Mouse (Mus musculus) macrophage (primary cell): ENCODE data around the gene Pianp. TPM values are rescaled to one million over a fixed set of nuclear protein-coding genes. Genes with fewer than 3 reads are reported as not detected.
A peak's percentile ranks its signal among the peaks of the same experiment; 100 is the strongest.
"Not testable (repeated sequence)": the region's sequence is repeated elsewhere in the genome, so short reads cannot be mapped to it uniquely, and the experiment has no call there.

Experiments used
- H3K27ac ChIP-seq: fragments of 350-480 bp; formaldehyde crosslinking; 2 replicates; pipeline ENCODE4 v1.9.0; 2021
- H3K36me3 ChIP-seq: fragments of 350-480 bp; formaldehyde crosslinking; 2 replicates; pipeline ENCODE4 v1.9.0; 2021; ENCODE audit errors: inconsistent target
- H3K4me3 ChIP-seq: fragments of 350-480 bp; formaldehyde crosslinking; 2 replicates; pipeline ENCODE4 v1.9.0; 2021; ENCODE audit errors: inconsistent target
- H3K79me2 ChIP-seq: fragments of 350-480 bp; formaldehyde crosslinking; 2 replicates; pipeline ENCODE4 v1.9.0; 2021; ENCODE audit errors: inconsistent target
- whole genome bisulfite sequencing: methylation state at CpG from one replicate; pipeline ENCODE4 v1.1.7; 2026; ENCODE audit warnings: inconsistent platforms; ENCODE audit not compliant: missing documents; 5-methylcytosine and 5-hydroxymethylcytosine counted together
- polyA plus RNA-seq: library from polyadenylated mRNA; stranded (reverse); fragments of 250-400 nt; gene quantifications from 3 replicates; pipeline ENCODE4 v1.2.4, GENCODE M21; 2018; ENCODE audit warnings: inconsistent platforms

Pianp gene
- polyA plus RNA-seq, 1 experiment from 2014 or later, result 32.4 TPM

DNA sequence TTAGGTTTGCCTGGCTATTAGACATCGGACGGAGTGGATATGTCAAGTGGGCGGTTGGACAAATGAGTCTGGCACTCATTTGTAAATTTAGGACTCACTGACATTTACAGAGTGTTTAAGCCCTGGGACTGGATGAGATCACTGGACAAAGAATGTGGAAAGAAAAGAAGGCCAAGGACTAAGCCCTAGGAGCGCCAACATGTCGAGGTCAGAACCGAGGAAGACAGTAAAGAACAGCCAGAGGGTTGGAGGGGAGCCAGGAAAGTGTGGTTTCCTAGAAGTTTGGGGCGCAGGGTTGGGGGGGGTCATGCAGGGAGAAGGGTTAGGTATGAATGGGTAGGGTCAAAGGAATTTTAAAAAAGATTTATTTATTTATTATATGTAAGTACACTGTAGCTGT, 1.2 kb upstream of the Pianp start:
- no peak overlapping the region for H3K27ac ChIP-seq
- H3K79me2 ChIP-seq, result no peaks in the 10 kb centered on the region
- 59% methylated on average over 7 of the region's 7 CpGs for WGBS
- H3K4me3 ChIP-seq, result no peak overlapping the region
- no peaks in the 10 kb centered on the region for H3K36me3 ChIP-seq

DNA sequence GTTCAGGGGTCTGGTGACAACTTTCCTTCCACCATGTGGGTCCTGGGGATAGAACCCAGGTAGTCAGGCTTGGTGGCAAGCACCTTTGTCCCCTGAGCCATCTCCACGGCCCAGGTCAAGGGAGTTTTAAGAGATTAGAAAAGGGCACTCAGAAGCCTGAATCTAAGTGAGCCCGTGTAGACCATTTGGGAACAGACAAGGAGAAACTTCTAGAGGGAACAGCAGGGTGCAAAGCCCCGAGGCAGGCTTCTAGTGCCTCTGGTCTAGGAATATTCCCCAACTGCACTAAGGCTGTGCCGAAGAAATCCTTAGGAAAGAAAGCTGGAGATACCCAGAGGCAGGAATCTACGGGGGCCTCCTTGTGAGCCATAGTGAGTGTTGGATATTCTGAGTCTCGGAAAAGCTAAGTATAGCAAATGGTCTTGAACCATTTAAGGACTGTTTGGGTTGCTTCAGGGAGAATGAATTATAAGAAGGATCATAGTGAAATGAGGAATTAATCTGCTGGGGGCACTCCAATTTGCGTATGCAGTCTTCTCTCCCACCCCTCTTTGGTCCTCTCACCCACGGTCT, 577 bp upstream of the Pianp start:
- no peak overlapping the region for H3K4me3 ChIP-seq
- no peaks in the 10 kb centered on the region for H3K79me2 ChIP-seq
- no peaks in the 10 kb centered on the region for H3K36me3 ChIP-seq
- no peak overlapping the region for H3K27ac ChIP-seq
- WGBS, result 66% methylated on average over 8 of the region's 8 CpGs

DNA sequence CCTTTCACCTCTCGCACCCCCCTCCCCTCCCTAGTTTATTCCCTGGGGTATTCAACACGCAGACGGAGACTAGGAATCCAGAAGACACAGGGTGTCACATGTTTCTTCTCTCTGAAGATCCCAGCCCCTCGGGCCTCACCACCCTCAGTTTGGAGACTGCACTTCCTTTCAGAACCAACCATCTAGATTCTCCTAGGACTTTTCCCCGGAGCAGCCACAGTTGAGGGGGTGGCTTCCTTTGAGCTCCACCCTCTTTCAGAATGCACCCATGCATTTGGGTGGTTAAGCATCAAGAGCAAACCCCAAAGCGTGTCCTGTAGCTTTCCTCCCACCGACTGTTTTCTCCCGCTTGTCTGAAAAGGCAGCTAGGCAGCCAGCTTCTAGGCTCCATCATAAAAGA, 1.6 kb downstream of the Pianp start:
- Histone ChIP-seq H3K36me3 (no peaks in the 10 kb centered on the region), H3K27ac (no peak overlapping the region), H3K4me3 (no peak overlapping the region), H3K79me2 (no peaks in the 10 kb centered on the region)
- WGBS, result 8% methylated on average over 8 of the region's 8 CpGs

DNA sequence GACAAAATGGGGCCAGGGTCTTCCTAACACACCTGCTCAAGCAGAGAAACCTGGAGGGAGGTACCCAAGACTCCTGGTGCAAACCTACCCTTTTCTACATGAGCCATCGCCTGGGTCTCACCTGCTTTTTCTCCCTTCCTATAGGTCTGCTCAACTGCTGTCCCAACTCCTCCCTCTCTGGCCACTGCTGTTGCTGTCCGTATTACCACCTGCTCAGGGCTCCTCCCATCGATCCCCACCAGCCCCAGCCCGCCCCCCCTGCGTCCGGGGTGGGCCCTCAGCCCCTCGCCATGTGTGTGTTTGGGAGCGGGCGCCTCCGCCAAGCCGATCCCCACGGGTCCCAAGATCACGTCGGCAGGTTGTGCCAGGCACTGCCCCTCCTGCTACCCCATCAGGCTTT, 2.6 kb downstream of the Pianp start:
- WGBS, result 76% methylated on average over 11 of the region's 14 CpGs
- H3K79me2 ChIP-seq, result no peaks in the 10 kb centered on the region
- no peak overlapping the region for H3K4me3 ChIP-seq
- H3K36me3 ChIP-seq, result no peaks in the 10 kb centered on the region
- no peak overlapping the region for H3K27ac ChIP-seq

DNA sequence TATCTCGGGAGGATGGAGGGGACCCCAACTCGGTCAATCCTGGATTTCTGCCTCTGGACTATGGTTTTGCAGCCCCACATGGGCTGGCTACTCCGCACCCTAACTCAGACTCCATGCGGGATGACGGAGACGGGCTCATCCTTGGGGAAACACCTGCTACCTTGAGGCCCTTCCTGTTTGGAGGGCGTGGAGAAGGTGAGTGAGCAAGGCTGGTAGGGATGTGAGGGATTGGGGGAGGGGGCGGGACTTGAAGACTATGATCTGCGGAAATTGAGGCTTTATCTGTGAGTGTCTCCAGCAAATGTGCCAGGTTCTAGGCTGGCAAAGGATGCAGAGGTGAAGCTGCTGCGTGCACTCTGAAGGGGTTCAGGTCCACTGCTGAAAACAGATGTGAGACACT, 3.1 kb downstream of the Pianp start:
- WGBS, result 67% methylated on average over 7 of the region's 10 CpGs
- Histone ChIP-seq H3K4me3 (no peak overlapping the region), H3K27ac (no peak overlapping the region), H3K79me2 (no peaks in the 10 kb centered on the region), H3K36me3 (no peaks in the 10 kb centered on the region)

DNA sequence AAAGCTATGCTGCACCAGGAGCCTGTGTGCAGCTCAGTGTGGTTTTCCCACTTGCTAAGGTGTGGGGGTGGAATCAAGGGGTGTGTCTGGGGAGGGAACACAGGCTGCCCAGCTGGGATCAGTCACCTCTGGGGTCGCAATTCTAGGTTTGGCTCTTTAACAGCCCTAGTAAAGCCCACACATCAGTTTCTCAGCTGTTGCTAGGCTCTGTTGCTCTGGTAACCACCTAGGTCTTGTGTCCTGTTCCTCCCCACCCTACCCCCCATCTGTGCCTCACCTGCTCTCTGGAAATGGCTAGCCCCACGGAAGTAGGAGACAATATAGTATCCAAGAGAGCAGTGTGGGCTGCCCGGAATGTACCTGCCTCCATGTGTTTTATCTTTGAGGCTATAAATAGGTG, 7.2 kb downstream of the Pianp start:
- 71% methylated on average over 3 of the region's 3 CpGs for whole genome bisulfite sequencing
- Histone ChIP-seq H3K27ac (no peak overlapping the region), H3K36me3 (no peaks in the 10 kb centered on the region), H3K79me2 (no peaks in the 10 kb centered on the region), H3K4me3 (no peak overlapping the region)

DNA sequence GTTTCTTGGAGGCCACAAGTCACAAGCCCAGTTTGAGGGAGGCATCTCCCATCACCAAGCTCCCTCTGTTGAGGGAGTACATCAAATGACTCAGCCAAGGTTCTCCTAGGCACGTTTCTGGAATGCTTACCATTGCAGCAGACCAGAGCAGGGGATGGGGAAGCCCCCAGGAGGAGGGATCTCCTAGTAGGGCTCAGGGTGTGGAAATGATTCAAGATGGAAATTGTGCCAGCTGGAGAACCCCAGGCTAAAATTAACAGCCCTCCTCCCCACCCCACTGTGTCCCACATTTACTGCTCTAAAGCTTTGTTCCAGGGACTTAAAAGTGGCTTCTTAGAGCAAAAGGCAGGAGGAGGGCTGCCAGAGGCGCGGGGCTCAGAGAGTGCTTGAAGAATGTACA, 8.6 kb downstream of the Pianp start:
- H3K27ac ChIP-seq, result no peak overlapping the region
- WGBS, result 70% methylated on average over 3 of the region's 3 CpGs
- no peaks in the 10 kb centered on the region for H3K36me3 ChIP-seq
- H3K4me3 ChIP-seq, result no peak overlapping the region
- H3K79me2 ChIP-seq, result peaks cover under 1% of the 10 kb centered on the region; the same call in 1 of the 2 replicates

DNA sequence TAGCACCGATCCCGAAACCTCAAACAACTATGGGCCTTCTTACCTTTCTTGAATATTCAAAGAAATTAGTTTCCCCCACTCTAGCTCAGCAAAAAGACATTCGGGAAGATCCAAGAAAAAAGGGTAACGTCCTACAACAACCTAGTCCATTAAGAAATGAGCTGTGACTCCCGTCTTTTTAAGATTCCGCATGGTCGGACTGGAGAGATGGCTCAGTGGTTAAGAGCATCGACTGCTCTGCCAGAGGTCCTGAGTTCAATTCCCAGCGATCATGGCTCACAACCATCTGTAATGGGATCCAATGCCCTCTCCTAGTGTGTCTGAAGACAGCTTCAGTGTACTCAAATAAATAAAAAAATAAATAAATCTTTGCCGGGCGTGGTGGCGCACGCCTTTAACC, 11.6 kb downstream of the Pianp start:
- peak overlapping the region; percentile 79 for H3K27ac ChIP-seq
- H3K36me3 ChIP-seq, result peaks cover 19% of the 10 kb centered on the region; the same call in 1 of the 2 replicates
- H3K4me3 ChIP-seq, result peak overlapping the region; percentile 70
- H3K79me2 ChIP-seq, result peaks cover 30% of the 10 kb centered on the region
- WGBS, result 52% methylated on average over 13 of the region's 13 CpGs

DNA sequence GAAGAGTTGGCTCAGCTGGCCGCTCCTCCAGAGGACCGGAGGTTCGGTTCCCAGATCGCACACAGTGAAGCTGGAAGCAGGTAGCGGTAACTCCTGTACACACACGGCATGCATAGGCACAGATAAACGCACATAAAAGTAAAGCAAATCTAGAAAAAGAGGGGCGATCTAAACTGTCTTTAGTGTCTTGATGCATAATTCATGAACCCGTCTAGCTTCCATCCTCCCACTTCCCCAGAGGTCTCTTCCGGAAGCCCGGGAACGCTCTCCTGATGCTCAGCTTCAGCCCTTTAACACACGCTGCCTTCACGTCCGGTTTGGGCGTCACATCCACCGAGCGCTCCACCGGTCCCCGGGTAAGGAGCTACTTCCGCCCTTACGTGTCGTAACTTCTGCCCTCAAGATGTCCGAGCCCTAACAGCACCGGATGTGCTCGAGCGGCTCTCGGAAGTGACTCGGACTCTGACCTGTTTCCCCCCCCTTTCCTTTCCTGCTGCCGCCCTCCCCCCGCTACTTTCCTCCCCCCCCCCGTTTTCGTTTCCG, 12.2 kb downstream of the Pianp start:
- WGBS, result under 1% methylated on average over 29 of the region's 34 CpGs
- Histone ChIP-seq H3K79me2 (peaks cover 36% of the 10 kb centered on the region), H3K27ac (peak overlapping the region; percentile 79), H3K4me3 (peak overlapping the region; percentile 70), H3K36me3 (peaks cover 25% of the 10 kb centered on the region)

DNA sequence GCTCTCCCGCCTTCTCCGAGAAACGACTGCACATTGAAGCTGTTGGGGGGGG, 12.5 kb downstream of the Pianp start, which contains the start of gene Zfp384:
Gene Zfp384 (plus strand): TSS at position 17 of the 52 bp plus-strand sequence.
- H3K36me3 ChIP-seq, result peaks cover 28% of the 10 kb centered on the region
- 0% methylated on average over 3 of the region's 3 CpGs for WGBS
- H3K4me3 ChIP-seq, result peak within 1 kb of the TSS; percentile 74
- H3K79me2 ChIP-seq, result peaks cover 39% of the 10 kb centered on the region
- H3K27ac ChIP-seq, result peak within 1 kb of the TSS; percentile 96

DNA sequence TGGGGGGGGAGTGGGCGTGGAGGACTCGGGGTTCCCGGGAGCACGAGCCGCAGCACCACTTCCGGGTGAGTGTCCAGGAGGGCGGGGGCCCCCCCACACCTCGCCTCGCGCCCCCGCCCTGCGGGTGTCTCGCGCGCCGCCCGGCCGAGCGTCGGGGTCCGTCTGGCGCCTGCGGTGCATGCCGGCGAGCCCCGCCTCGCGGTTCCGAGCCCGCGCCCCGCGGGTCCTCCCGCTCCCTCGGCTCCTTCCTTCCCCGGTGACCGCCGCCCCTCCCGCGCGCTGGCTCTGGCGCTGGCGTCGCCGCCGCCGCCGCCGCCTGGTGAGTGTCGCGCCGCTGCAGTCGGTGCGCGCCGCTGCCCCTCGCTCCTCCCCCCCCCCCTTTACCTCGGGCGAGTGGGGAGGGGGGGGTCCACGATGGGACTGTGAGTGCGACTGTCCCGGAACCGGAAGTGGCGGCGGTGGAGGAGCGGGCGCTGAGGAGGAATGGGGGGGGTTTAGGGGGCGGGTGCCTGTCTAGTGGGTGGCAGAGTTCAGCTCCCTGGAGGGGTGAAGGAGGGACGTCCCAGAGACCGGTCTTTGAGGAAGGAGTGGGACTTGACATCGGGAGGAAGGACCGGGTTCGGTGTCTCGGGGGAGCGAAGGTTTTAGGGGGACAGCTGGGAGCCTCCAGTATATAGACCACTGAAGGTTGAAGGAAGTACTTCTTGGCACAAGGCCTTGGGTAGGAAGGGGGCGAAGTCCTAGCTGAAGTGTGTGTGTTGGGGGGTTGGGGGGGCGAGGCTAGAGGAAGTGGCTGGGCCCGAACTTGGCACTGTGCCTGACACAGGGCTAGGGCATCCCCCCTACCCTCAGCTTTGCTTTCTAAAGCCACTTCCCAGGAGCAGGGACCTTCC, 12.9 kb downstream of the Pianp start:
- WGBS, result under 1% methylated on average over 28 of the region's 78 CpGs
- Histone ChIP-seq H3K79me2 (peaks cover 44% of the 10 kb centered on the region), H3K36me3 (peaks cover 32% of the 10 kb centered on the region)

DNA sequence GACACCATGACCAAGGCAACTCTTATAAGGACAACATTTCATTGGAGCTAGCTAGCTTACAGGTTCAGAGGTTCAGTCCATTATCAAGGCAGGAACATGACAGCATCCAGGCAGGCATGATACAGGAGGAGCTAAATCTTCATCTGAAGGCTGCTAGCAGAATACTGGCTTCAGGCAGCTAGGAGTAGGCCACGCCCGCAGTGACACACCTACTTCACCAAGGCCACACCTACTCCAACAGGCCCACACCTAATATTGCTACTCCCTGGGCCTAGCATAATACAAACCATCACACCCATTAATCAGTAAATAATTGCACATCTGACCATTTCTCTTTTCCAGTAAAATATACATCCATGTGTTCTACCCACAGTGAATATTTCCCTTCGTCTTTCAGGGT, 21.2 kb downstream of the Pianp start:
- WGBS, result 95% methylated on average over 3 of the region's 3 CpGs
- Histone ChIP-seq H3K4me3 (no peak overlapping the region), H3K79me2 (peaks cover 100% of the 10 kb centered on the region), H3K36me3 (peaks cover 74% of the 10 kb centered on the region), H3K27ac (no peak overlapping the region)

More for the DNA sequence above, 12.9 kb downstream of the Pianp start:
- Histone ChIP-seq H3K4me3 (peak overlapping the region; percentile 74), H3K27ac (peak overlapping the region; percentile 96)

DNA sequence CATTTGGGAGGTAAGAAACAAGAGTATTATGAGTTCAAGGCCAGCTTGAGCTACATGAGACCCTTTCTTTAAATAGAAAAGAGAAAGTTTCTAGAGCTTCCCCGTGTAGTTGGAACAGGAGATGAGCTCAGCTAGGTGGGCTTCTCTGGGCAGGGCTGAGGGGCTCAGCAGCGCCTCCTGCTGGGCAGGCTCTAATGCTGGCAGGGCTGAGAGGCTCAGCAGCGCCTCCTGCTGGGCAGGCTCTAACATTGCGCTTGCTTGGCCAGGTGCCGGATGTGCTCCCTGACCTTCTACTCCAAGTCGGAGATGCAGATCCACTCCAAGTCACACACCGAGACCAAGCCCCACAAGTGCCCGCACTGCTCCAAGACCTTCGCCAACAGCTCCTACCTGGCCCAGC, 34.0 kb downstream of the Pianp start:
- not testable (repeated sequence) for H3K4me3 ChIP-seq, H3K27ac ChIP-seq
- Histone ChIP-seq H3K36me3 (peaks cover 83% of the 10 kb centered on the region), H3K79me2 (peaks cover 26% of the 10 kb centered on the region; the same call in 1 of the 2 replicates)
- 46% methylated on average over 3 of the region's 9 CpGs for WGBS

DNA sequence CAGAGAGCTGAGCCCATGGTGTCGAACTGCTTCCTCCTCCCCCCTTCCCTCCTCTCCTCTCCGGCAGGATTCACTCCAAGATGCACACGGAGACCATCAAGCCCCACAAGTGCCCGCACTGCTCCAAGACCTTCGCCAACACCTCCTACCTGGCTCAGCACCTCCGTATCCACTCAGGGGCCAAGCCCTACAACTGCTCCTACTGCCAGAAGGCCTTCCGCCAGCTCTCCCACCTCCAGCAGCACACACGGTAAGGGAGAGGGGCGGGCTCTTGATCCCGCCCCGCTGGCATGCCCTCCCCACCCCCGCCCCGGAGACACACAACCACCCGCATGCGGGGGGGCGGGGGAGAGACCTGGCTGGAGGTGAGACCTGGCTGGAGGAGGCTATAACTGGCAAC, 35.1 kb downstream of the Pianp start:
- Histone ChIP-seq H3K36me3 (peaks cover 78% of the 10 kb centered on the region), H3K79me2 (peaks cover 15% of the 10 kb centered on the region; the same call in 1 of the 2 replicates), H3K4me3 (no peak overlapping the region), H3K27ac (no peak overlapping the region)
- 95% methylated on average over 15 of the region's 16 CpGs for WGBS

DNA sequence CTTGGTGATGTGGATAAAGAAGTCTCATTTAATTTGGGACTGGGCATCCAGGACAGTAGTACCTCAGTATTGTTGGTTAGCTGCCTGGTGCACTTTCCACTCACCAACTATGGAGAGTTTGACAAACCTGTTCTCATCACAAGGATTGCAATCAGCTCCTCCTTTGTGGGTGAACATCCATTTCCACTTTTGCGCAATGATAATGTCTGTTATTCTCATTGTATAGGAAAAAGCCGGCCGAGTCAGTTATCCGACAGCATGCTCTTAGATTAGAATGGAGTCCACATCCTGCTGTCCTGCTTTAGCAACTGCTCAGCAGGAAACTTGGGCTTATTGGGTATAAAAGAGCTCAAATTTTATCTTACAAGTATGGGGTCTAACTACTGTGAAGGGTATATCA, 42.2 kb downstream of the Pianp start:
- WGBS, result 76% methylated on average over 4 of the region's 4 CpGs
- H3K27ac ChIP-seq, result peak overlapping the region; percentile 84
- peak overlapping the region; percentile 83 for H3K4me3 ChIP-seq
- H3K36me3 ChIP-seq, result peaks cover 29% of the 10 kb centered on the region
- H3K79me2 ChIP-seq, result peaks cover 34% of the 10 kb centered on the region
